Mouse (Mus musculus) bone marrow macrophage, adult 2 months (primary cell): ENCODE data around the gene Lhx8.

Source experiments
- CTCF ChIP-seq: IDR thresholded peaks from 2 replicates; pipeline ENCODE4 v1.5.1; 2012; ENCODE audit warnings: low read depth, mild to moderate bottlenecking, low read length, moderate library complexity
- POLR2A ChIP-seq: IDR thresholded peaks from 2 replicates; pipeline ENCODE4 v1.6.1; 2012; ENCODE audit warnings: mild to moderate bottlenecking, low read depth, low read length, borderline replicate concordance

GRCm38 (mm10) chr3:154333401-154333999, 3.0 kb upstream of the Lhx8 start:
- TF ChIP-seq CTCF: no peak
- no peak for TF ChIP-seq POLR2A
